Mouse (Mus musculus) neural tube, embryonic 10.5 days (tissue): ENCODE data around the gene Tfb1m.
A peak's percentile ranks its signal among the peaks of the same experiment; 100 is the strongest.

ENCODE experiments used
- DNase-seq: peaks from one replicate; pipeline ENCODE4 v3.0.0-alpha.2; 2017; ENCODE audit warnings: low spot score; ENCODE audit errors: extremely low spot score

The Tfb1m gene

GRCm38 (mm10) chr17:3557331-3558311 is at the start of gene Tfb1m:
Tfb1m (minus strand) TSS chr17:3557781.
- DNase-seq, result peak; percentile 98

GRCm38 (mm10) chr17:3602954-3603672 is 45.5 kb upstream of the Tfb1m start:
- no peak for DNase-seq

- no peak for DNase-seq
Measured at GRCm38 (mm10) chr17:3598393-3598792, 40.8 kb upstream of the Tfb1m start.

GRCm38 (mm10) chr17:3597866-3598265 is 40.3 kb upstream of the Tfb1m start:
- DNase-seq, result no peak

- DNase-seq, result no peak
Measured at GRCm38 (mm10) chr17:3597130-3597529, 39.5 kb upstream of the Tfb1m start.

- peak; percentile 70 for DNase-seq
Measured at GRCm38 (mm10) chr17:3570876-3571275, 13.3 kb upstream of the Tfb1m start.

- no peak for DNase-seq
Measured at GRCm38 (mm10) chr17:3562405-3562804, 4.8 kb upstream of the Tfb1m start.

- no peak for DNase-seq
Measured at GRCm38 (mm10) chr17:3560534-3560933, 3.0 kb upstream of the Tfb1m start.

GRCm38 (mm10) chr17:3558356-3558870 is 832 bp upstream of the Tfb1m start:
- no peak for DNase-seq

GRCm38 (mm10) chr17:3556251-3556650 is 1.3 kb downstream of the Tfb1m start:
- DNase-seq, result no peak

- no peak for DNase-seq
Measured at GRCm38 (mm10) chr17:3547725-3548124, 9.9 kb downstream of the Tfb1m start.

- DNase-seq, result no peak
Measured at GRCm38 (mm10) chr17:3541033-3541432, 16.5 kb downstream of the Tfb1m start.

- no peak for DNase-seq
Measured at GRCm38 (mm10) chr17:3540304-3540703, 17.3 kb downstream of the Tfb1m start.

- DNase-seq, result no peak
Measured at GRCm38 (mm10) chr17:3533425-3533824, 24.2 kb downstream of the Tfb1m start.

- DNase-seq, result no peak
Measured at GRCm38 (mm10) chr17:3532254-3532653, 25.3 kb downstream of the Tfb1m start, which contains the start of gene Cldn20. Cldn20 (plus strand) TSS chr17:3532554.

- DNase-seq, result no peak
Measured at GRCm38 (mm10) chr17:3531641-3532040, 25.9 kb downstream of the Tfb1m start.

GRCm38 (mm10) chr17:3530549-3530948 is 27.0 kb downstream of the Tfb1m start:
- DNase-seq, result no peak

GRCm38 (mm10) chr17:3529523-3529922 is 28.1 kb downstream of the Tfb1m start:
- DNase-seq, result no peak

GRCm38 (mm10) chr17:3527841-3528471 is 29.6 kb downstream of the Tfb1m start:
- DNase-seq, result no peak

GRCm38 (mm10) chr17:3520344-3520743 is 37.2 kb downstream of the Tfb1m start:
- DNase-seq, result no peak

- DNase-seq, result no peak
Measured at GRCm38 (mm10) chr17:3516406-3516805, 41.2 kb downstream of the Tfb1m start.
